19 mouse cellular contexts compared by ENCODE assay signal in the genomic region with DNA sequence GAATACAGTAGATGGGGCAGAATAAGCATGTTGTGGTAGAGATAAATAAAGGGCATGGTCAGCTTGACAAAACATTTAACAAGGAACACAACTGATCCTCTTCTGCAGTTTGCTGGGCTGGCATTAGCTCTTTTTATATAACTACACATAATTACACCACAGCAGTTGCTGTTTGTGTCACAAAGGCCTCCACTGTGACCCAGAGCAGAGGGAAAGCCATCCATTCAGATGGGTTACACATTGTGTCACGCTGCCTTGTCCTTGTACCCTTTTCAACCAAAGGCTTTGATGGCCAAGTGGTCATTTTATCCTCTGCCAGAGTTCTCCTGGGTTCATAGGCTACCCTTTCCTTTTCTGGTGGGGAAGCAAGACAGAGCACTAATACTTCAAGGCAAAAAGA.
A peak's percentile ranks its signal among the peaks of the same experiment; 100 is the strongest.
DNase-seq lines count a peak whose midpoint lies in the region; ATAC-seq lines count a peak whose summit lies in the region.
"Had no signal": no experiment of that assay in that cellular context is flagged by ENCODE, and none has a peak within 500 bp of the region (broad histone marks: within the 10 kb centered on the region; RNA-seq: fewer than 3 reads in every experiment).

No protein-coding gene starts in this region.

- H3K36me3 ChIP-seq in neural tube, embryonic 13.5 days = no peaks in the 10 kb centered on the region
- H3K36me3 ChIP-seq: embryonic facial prominence, embryonic 13.5 days; forebrain, embryonic 12.5 days; heart, embryonic 13.5 days had no signal

- H3K27me3 ChIP-seq in neural tube, embryonic 13.5 days = no peaks in the 10 kb centered on the region
- H3K27me3 ChIP-seq: embryonic facial prominence, embryonic 13.5 days; forebrain, embryonic 12.5 days; heart, embryonic 13.5 days had no signal

- H3K9ac ChIP-seq in neural tube, embryonic 13.5 days = no peak overlapping the region
- H3K9ac ChIP-seq: embryonic facial prominence, embryonic 13.5 days; forebrain, embryonic 12.5 days; heart, embryonic 13.5 days had no signal

- ATAC-seq in neural tube, embryonic 13.5 days (ENCODE audit: low read depth) = 0 out of 2 replicates have a peak, but pooled peaks have one; percentile 43
- ATAC-seq in megakaryocyte-erythroid progenitor cell, adult 5-6 weeks (replicated peaks; ENCODE audit: low FRiP score, low TSS enrichment, poor library complexity, severe bottlenecking) = no peak
- ATAC-seq: hindbrain, embryonic 16.5 days had no signal

- H3K4me2 ChIP-seq in neural tube, embryonic 13.5 days = no peak overlapping the region
- H3K4me2 ChIP-seq: embryonic facial prominence, embryonic 13.5 days; forebrain, embryonic 12.5 days; heart, embryonic 13.5 days had no signal

- no peak overlapping the region for H3K4me3 ChIP-seq in neural tube, embryonic 13.5 days
- H3K4me3 ChIP-seq: embryonic facial prominence, embryonic 13.5 days; forebrain, embryonic 12.5 days; heart, embryonic 13.5 days had no signal

- H3K27ac ChIP-seq in neural tube, embryonic 13.5 days (replicated peaks) = no peak overlapping the region; the same call in 1 of the 2 replicates
- H3K27ac ChIP-seq: embryonic facial prominence, embryonic 13.5 days; forebrain, embryonic 12.5 days; heart, embryonic 13.5 days had no signal

- WGBS in neural tube, embryonic 13.5 days = 9% methylated on average over 1 of the region's 1 CpGs

- H3K9me3 ChIP-seq in neural tube, embryonic 13.5 days = no peaks in the 10 kb centered on the region
- H3K9me3 ChIP-seq: embryonic facial prominence, embryonic 13.5 days; forebrain, embryonic 12.5 days; heart, embryonic 13.5 days had no signal

- H3K4me1 ChIP-seq in neural tube, embryonic 13.5 days (replicated peaks) = peaks cover 15% of the 10 kb centered on the region; the same call in 1 of the 2 replicates
- H3K4me1 ChIP-seq: embryonic facial prominence, embryonic 13.5 days; forebrain, embryonic 12.5 days had no signal

- DNase-seq in embryo, embryonic 10 days (ENCODE audit: low spot score) = peak; percentile 11
- DNase-seq in embryo, embryonic 9.5 days (ENCODE audit: extremely low spot score) = no peak
- DNase-seq in neural tube, embryonic 10.5 days (ENCODE audit: extremely low spot score, low spot score) = no peak
- DNase-seq in adrenal gland, postnatal 36 days = peak; percentile 4 to 21
- DNase-seq in embryo, embryonic 10.5 days (ENCODE audit: low spot score) = peak; percentile 33
- no peak for DNase-seq in cerebellum, postnatal 14 days
- DNase-seq: cerebellum, adult 11-12 months; cerebellum, adult 9-10 months; cerebellum, postnatal 36 days; gastrocnemius, postnatal 36 days; heart, adult 11 months; heart, postnatal 36 days; kidney, adult 11 months had no signal

Comparison
In these comparisons a context has a peak if more than half of its experiments do, and no peak if none do; other contexts are left out.
1. DNase-seq: peak in embryo, embryonic 10 days (single experiment), adrenal gland, postnatal 36 days (2 of 2) and embryo, embryonic 10.5 days (single experiment); none in embryo, embryonic 9.5 days (single experiment), neural tube, embryonic 10.5 days (single experiment) and cerebellum, postnatal 14 days (0 of 2).